Mouse (Mus musculus) C2C12 (cell line): ENCODE data around the gene Ipp. TPM values are rescaled to one million over a fixed set of nuclear protein-coding genes. Genes with fewer than 3 reads are reported as not detected.

Source experiments
- H3K27me3 ChIP-seq: one replicate; pipeline ENCODE4 v1.6.1; 2011; ENCODE audit not compliant: control insufficient read depth, insufficient read depth, insufficient read length
- H3K36me3 ChIP-seq: one replicate; pipeline ENCODE4 v1.6.1; 2011; ENCODE audit not compliant: control insufficient read depth, insufficient read depth
- H3K4me3 ChIP-seq: one replicate; pipeline ENCODE4 v1.5.1; 2011; ENCODE audit warnings: mild to moderate bottlenecking, control low read depth; ENCODE audit not compliant: poor library complexity, insufficient read depth, severe bottlenecking
- H3K79me2 ChIP-seq: one replicate; pipeline ENCODE4 v1.6.1; 2011; ENCODE audit not compliant: control insufficient read depth, insufficient read depth
- H3K79me3 ChIP-seq: one replicate; pipeline ENCODE4 v1.6.1; 2011; ENCODE audit warnings: low read depth, control low read depth
- H3ac ChIP-seq: one replicate; pipeline ENCODE3; 2011; ENCODE audit warnings: low read depth; ENCODE audit not compliant: control insufficient read depth, insufficient read length
- CEBPB ChIP-seq: IDR thresholded peaks from one replicate; pipeline ENCODE4 v1.6.1; 2011; ENCODE audit warnings: low read depth, mild to moderate bottlenecking, control low read depth, moderate library complexity
- CTCF ChIP-seq: IDR thresholded peaks from one replicate; pipeline ENCODE4 v1.5.1; 2011; ENCODE audit not compliant: control insufficient read depth, insufficient read depth, insufficient read length
- FOSL1 ChIP-seq: IDR thresholded peaks from one replicate; pipeline ENCODE4 v1.8.0; 2011; ENCODE audit warnings: mild to moderate bottlenecking, low read length; ENCODE audit not compliant: poor library complexity, insufficient read depth, severe bottlenecking
- MAX ChIP-seq: IDR thresholded peaks from one replicate; pipeline ENCODE4 v1.6.1; 2011; ENCODE audit warnings: mild to moderate bottlenecking, control low read depth
- MYOD1 ChIP-seq: IDR thresholded peaks from one replicate; pipeline ENCODE4 v1.6.1; 2011; ENCODE audit warnings: low read depth; ENCODE audit not compliant: control insufficient read depth, insufficient read length
- MYOG ChIP-seq: IDR thresholded peaks from one replicate; pipeline ENCODE4 v1.6.1; 2011; ENCODE audit not compliant: control insufficient read depth, insufficient read length; ENCODE audit errors: extremely low read depth
- USF1 ChIP-seq: IDR thresholded peaks from one replicate; pipeline ENCODE4 v1.6.1; 2011; ENCODE audit warnings: low read depth, mild to moderate bottlenecking, control low read depth, moderate library complexity
- long read RNA-seq, 2 experiments: library from polyadenylated mRNA; unstranded; transcript quantifications; one replicate each; pipeline ENCODE4 v2.0.0; 2019 to 2020
- polyA plus RNA-seq: library from polyadenylated mRNA; unstranded; fragments of >200 nt; fragmentation: generic; extraction: Trizol; gene quantifications from one replicate; pipeline ENCODE4 v1.2.1, GENCODE M21; 2012; ENCODE audit warnings: missing spikeins

Gene Ipp
- polyA plus RNA-seq, result 5.0 TPM
- long read RNA-seq, experiment 1, transcript Ipp-202 (9 exons, 2,118 nt), result major isoform, 7 of 14 reads
- long read RNA-seq, experiment 1, partial matches to known transcripts, result 4 of 14 reads
- long read RNA-seq, experiment 1, other reads (novel, unspliced or antisense), result 3 of 14 reads
- long read RNA-seq, experiment 2, transcript Ipp-202 (9 exons, 2,118 nt), result major isoform, 85 of 103 reads
- long read RNA-seq, experiment 2, partial matches to known transcripts, result 5 of 103 reads
- long read RNA-seq, experiment 2, other reads (novel, unspliced or antisense), result 13 of 103 reads

- TF ChIP-seq MYOD1 (peak; percentile 8), CTCF (no peak), MYOG (no peak), FOSL1 (no peak), USF1 (no peak), CEBPB (no peak), MAX (peak; percentile 47)
Observed at GRCm38 (mm10) chr4:116507425-116508218, at the start of gene Ipp. Ipp (plus strand) TSS chr4:116507549.

GRCm38 (mm10) chr4:116461943-116462342 is 45.4 kb upstream of the Ipp start:
- Histone ChIP-seq H3K4me3 (no peak overlapping the region), H3K27me3 (no peaks in the 10 kb centered on the region), H3ac (no peak overlapping the region), H3K79me2 (peaks cover 70% of the 10 kb centered on the region), H3K36me3 (no peaks in the 10 kb centered on the region), H3K79me3 (peaks cover 59% of the 10 kb centered on the region)
- TF ChIP-seq CEBPB (no peak), CTCF (no peak), USF1 (no peak), MYOG (no peak), MAX (no peak), FOSL1 (no peak), MYOD1 (no peak)

More at GRCm38 (mm10) chr4:116507425-116508218, at the start of gene Ipp:
- no peaks in the 10 kb centered on the region for H3K27me3 ChIP-seq
- H3K79me2 ChIP-seq, result peaks cover 5% of the 10 kb centered on the region
- H3K36me3 ChIP-seq, result no peaks in the 10 kb centered on the region
- peak within 1 kb of the TSS; percentile 43 for H3K4me3 ChIP-seq
- peak within 1 kb of the TSS; percentile 62 for H3ac ChIP-seq
- no peaks in the 10 kb centered on the region for H3K79me3 ChIP-seq

GRCm38 (mm10) chr4:116463231-116464125 is 43.9 kb upstream of the Ipp start:
- no peak for TF ChIP-seq USF1
- no peak for TF ChIP-seq MAX
- TF ChIP-seq CEBPB, result no peak
- no peak for TF ChIP-seq FOSL1
- no peak for TF ChIP-seq MYOD1
- TF ChIP-seq CTCF, result no peak
- no peak for TF ChIP-seq MYOG
- Histone ChIP-seq H3K79me2 (peaks cover 54% of the 10 kb centered on the region), H3ac (peak overlapping the region; percentile 93), H3K79me3 (peaks cover 45% of the 10 kb centered on the region), H3K4me3 (peak overlapping the region; percentile 85), H3K36me3 (no peaks in the 10 kb centered on the region), H3K27me3 (no peaks in the 10 kb centered on the region)

- Histone ChIP-seq H3K27me3 (no peaks in the 10 kb centered on the region), H3K79me3 (peaks cover 37% of the 10 kb centered on the region), H3K4me3 (peak within 1 kb of the TSS; percentile 85), H3K79me2 (peaks cover 46% of the 10 kb centered on the region), H3K36me3 (no peaks in the 10 kb centered on the region), H3ac (peak within 1 kb of the TSS; percentile 93)
- TF ChIP-seq FOSL1 (peak; percentile 64), CEBPB (no peak), MYOD1 (peak; percentile 11), MAX (peak; percentile 98), MYOG (no peak), USF1 (peak; percentile 87), CTCF (no peak)
Observed at GRCm38 (mm10) chr4:116464126-116464981, 43.0 kb upstream of the Ipp start, which contains the start of gene Mast2. Mast2 (minus strand) TSS chr4:116464183.
